Mouse (Mus musculus) kidney, embryonic 14.5 days (tissue): ENCODE data around the gene Abr. TPM values are rescaled to one million over a fixed set of nuclear protein-coding genes. Genes with fewer than 3 reads are reported as not detected.

Source experiments
- ATAC-seq: fragments of 200-750 bp; cut with Nextera tagmentation; 2 replicates; pipeline ENCODE4 v1.8.0; 2017; ENCODE audit warnings: moderate number of reproducible peaks, mild to moderate bottlenecking, moderate TSS enrichment, moderate library complexity; ENCODE audit not compliant: low FRiP score, low TSS enrichment
- H3K27ac ChIP-seq: fragments of 300-500 bp; sonication (generic); 2 replicates; pipeline ENCODE4 v1.5.1; 2014; ENCODE audit warnings: low read depth, mild to moderate bottlenecking, low read length, moderate library complexity, mixed read lengths
- H3K27me3 ChIP-seq: fragments of 300-500 bp; sonication (generic); 2 replicates; pipeline ENCODE4 v1.6.1; 2014; ENCODE audit warnings: mild to moderate bottlenecking, low read length; ENCODE audit not compliant: control insufficient read depth, insufficient read depth
- H3K36me3 ChIP-seq: fragments of 300-500 bp; sonication (generic); 2 replicates; pipeline ENCODE4 v1.6.1; 2014; ENCODE audit warnings: low read length, mixed read lengths; ENCODE audit not compliant: control insufficient read depth, insufficient read depth
- H3K4me1 ChIP-seq: fragments of 300-500 bp; sonication (generic); 2 replicates; pipeline ENCODE4 v1.6.1; 2014; ENCODE audit warnings: low read length, mixed read lengths; ENCODE audit not compliant: control insufficient read depth, insufficient read depth
- H3K4me2 ChIP-seq: fragments of 300-500 bp; sonication (generic); replicated peaks from 2 replicates; pipeline ENCODE4 v1.6.1; 2014; ENCODE audit warnings: low read depth, mild to moderate bottlenecking, low read length
- H3K4me3 ChIP-seq: fragments of 300-500 bp; sonication (generic); 2 replicates; pipeline ENCODE4 v1.5.1; 2014; ENCODE audit warnings: mild to moderate bottlenecking, low read length
- H3K9ac ChIP-seq: fragments of 300-500 bp; sonication (generic); 2 replicates; pipeline ENCODE4 v1.6.1; 2014; ENCODE audit warnings: low read depth, mild to moderate bottlenecking, low read length, moderate library complexity
- H3K9me3 ChIP-seq: fragments of 300-500 bp; sonication (generic); 2 replicates; pipeline ENCODE4 v1.6.1; 2016; ENCODE audit warnings: low read length; ENCODE audit not compliant: control insufficient read depth
- WGBS: fragments of 180-500 bp; shearing (Covaris S2); extraction: QIAGEN DNeasy Blood & Tissue Kit; methylation state at CpG from one replicate; pipeline ENCODE4 v1.1.7; 2014; 5-methylcytosine and 5-hydroxymethylcytosine counted together
- polyA plus RNA-seq: library from polyadenylated mRNA; unstranded; fragments of >200 nt; fragmentation: Nextera tagmentation; extraction: Ambion mirVana; gene quantifications from 2 replicates; pipeline ENCODE4 v1.2.1, GENCODE M21; 2014

Gene Abr
- polyA plus RNA-seq, 1 experiment from 2014 or later: 57.7 TPM

DNA sequence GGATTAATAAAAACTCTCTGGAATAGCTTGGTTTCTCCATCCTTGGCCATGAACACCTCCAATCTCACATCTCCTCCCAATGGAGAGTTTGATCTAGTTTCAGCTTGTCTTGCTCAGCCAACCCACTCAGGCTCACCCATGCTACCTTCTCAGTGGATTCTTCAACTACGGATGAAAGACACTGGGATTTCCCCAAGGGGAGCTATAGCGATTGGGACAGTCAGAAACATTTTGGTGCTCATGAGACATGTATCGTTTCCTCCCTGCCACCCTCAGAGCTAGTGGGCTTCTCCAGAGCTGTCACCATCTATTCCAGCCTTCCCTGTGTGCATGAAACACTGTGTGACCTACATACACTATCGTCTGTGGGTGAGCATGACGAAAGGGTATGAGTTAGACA, 160.4 kb downstream of the Abr start:
- WGBS: 84% methylated on average over 5 of the region's 5 CpGs
- H3K4me3 ChIP-seq: no peak overlapping the region
- no peak overlapping the region for H3K4me2 ChIP-seq
- no peak for ATAC-seq
- no peak overlapping the region for H3K27ac ChIP-seq
- H3K27me3 ChIP-seq: no peaks in the 10 kb centered on the region
- H3K4me1 ChIP-seq: peaks cover 9% of the 10 kb centered on the region
- no peak overlapping the region for H3K9ac ChIP-seq
- H3K36me3 ChIP-seq: peaks cover 39% of the 10 kb centered on the region
- H3K9me3 ChIP-seq: no peaks in the 10 kb centered on the region

GRCm38 (mm10) chr11:76461201-76461600, 160.9 kb downstream of the Abr start:
- Histone ChIP-seq H3K9me3 (no peaks in the 10 kb centered on the region), H3K9ac (no peak overlapping the region), H3K27me3 (no peaks in the 10 kb centered on the region), H3K4me1 (peaks cover 5% of the 10 kb centered on the region; the same call in 1 of the 2 replicates), H3K27ac (no peak overlapping the region), H3K36me3 (peaks cover 39% of the 10 kb centered on the region), H3K4me3 (no peak overlapping the region), H3K4me2 (no peak overlapping the region)
- ATAC-seq: no peak
- WGBS: 48% methylated on average over 6 of the region's 6 CpGs

- no peak for ATAC-seq
- 77% methylated on average over 3 of the region's 3 CpGs for WGBS
- H3K9ac ChIP-seq: no peak overlapping the region
Observed at GRCm38 (mm10) chr11:76459489-76459888, 162.6 kb downstream of the Abr start.

DNA sequence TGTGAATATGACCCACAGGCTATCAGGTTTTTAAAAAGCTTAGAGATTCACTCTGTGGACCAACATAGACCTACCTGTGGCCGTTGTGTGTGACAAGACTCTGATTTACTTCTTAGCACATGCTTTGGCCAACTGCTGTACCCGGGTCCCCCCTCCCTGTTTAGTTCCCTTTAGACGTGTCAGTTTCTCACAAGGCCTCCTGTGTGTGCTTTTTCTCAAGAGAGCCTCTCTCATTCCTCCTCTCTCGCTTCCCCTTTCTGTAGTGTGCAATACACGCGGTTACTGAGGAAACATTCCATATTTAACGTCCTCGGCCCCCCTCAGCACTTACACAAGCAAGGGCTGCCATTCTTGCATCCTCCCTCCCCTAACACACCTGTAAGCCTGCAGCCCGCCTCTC, 163.4 kb downstream of the Abr start:
- Histone ChIP-seq H3K4me3 (no peak overlapping the region), H3K27ac (no peak overlapping the region), H3K4me1 (no peaks in the 10 kb centered on the region; the same call in 1 of the 2 replicates), H3K4me2 (no peak overlapping the region), H3K9me3 (no peaks in the 10 kb centered on the region), H3K27me3 (no peaks in the 10 kb centered on the region), H3K36me3 (peaks cover 64% of the 10 kb centered on the region), H3K9ac (no peak overlapping the region)
- no peak for ATAC-seq
- 82% methylated on average over 9 of the region's 9 CpGs for WGBS

More at GRCm38 (mm10) chr11:76459489-76459888, 162.6 kb downstream of the Abr start:
- Histone ChIP-seq H3K36me3 (peaks cover 56% of the 10 kb centered on the region), H3K4me3 (no peak overlapping the region), H3K27me3 (no peaks in the 10 kb centered on the region), H3K27ac (no peak overlapping the region), H3K4me2 (no peak overlapping the region), H3K9me3 (no peaks in the 10 kb centered on the region), H3K4me1 (no peaks in the 10 kb centered on the region; the same call in 1 of the 2 replicates)

- Histone ChIP-seq H3K9ac (no peak overlapping the region), H3K36me3 (peaks cover 60% of the 10 kb centered on the region), H3K4me1 (no peaks in the 10 kb centered on the region; the same call in 1 of the 2 replicates), H3K9me3 (no peaks in the 10 kb centered on the region), H3K4me3 (no peak overlapping the region), H3K4me2 (no peak overlapping the region), H3K27me3 (no peaks in the 10 kb centered on the region), H3K27ac (no peak overlapping the region)
- peak; percentile 42; the same call in 1 of the 2 replicates for ATAC-seq
- WGBS: 68% methylated on average over 10 of the region's 10 CpGs
Observed at GRCm38 (mm10) chr11:76456897-76457296, 165.2 kb downstream of the Abr start.

GRCm38 (mm10) chr11:76456233-76456632, 165.9 kb downstream of the Abr start:
- 22% methylated on average over 6 of the region's 6 CpGs for WGBS
- ATAC-seq: peak; percentile 71; the same call in 1 of the 2 replicates

DNA sequence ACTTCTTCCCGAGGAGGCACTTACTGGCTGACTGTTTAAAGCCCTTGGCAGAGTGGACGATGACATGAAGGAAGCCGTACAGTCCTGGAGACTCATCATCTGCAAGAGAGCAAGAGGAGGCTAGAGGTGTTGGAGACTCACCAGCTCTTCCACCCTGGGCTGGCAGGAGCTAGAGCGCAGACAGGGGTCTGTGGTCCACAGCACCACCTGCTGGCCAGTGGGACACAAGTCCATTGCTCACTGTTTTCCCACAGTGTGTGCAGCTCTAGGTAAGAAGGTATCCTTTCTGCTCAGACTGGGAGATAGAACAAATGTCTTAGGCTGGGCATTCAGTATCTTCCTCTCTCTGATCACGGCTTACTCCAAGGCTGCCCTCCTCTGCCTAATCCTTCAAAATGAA, 167.6 kb downstream of the Abr start:
- no peaks in the 10 kb centered on the region for H3K27me3 ChIP-seq
- no peak overlapping the region for H3K9ac ChIP-seq
- H3K4me1 ChIP-seq: peaks cover 7% of the 10 kb centered on the region; the same call in 1 of the 2 replicates
- H3K4me3 ChIP-seq: no peak overlapping the region
- ATAC-seq: peak; percentile 61
- no peaks in the 10 kb centered on the region for H3K9me3 ChIP-seq
- WGBS: 64% methylated on average over 5 of the region's 5 CpGs
- H3K36me3 ChIP-seq: peaks cover 56% of the 10 kb centered on the region
- H3K4me2 ChIP-seq: no peak overlapping the region
- no peak overlapping the region for H3K27ac ChIP-seq

More at GRCm38 (mm10) chr11:76456233-76456632, 165.9 kb downstream of the Abr start:
- no peaks in the 10 kb centered on the region for H3K27me3 ChIP-seq
- H3K9ac ChIP-seq: no peak overlapping the region
- no peak overlapping the region for H3K4me2 ChIP-seq
- no peak overlapping the region for H3K27ac ChIP-seq
- peaks cover 60% of the 10 kb centered on the region for H3K36me3 ChIP-seq
- no peak overlapping the region for H3K4me3 ChIP-seq
- no peaks in the 10 kb centered on the region for H3K9me3 ChIP-seq
- no peaks in the 10 kb centered on the region; the same call in 1 of the 2 replicates for H3K4me1 ChIP-seq

DNA sequence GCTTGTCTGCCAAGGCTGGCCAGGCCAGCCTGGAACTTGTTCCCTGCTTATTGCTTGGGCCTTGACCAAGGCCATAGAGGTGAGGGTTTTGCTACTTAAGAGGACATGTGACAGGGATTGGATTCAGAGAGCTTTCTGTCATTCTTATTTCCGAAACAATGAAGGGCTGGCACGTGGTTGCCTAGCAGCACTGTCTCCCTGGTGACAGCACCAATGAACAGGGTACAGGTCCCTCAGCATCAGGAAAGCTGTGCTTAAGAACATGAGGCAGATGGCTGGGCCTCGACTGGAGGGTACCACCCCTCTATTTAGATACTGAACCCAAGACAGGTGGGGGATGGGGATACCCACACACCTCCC, 171.9 kb downstream of the Abr start:
- Histone ChIP-seq H3K36me3 (peaks cover 47% of the 10 kb centered on the region), H3K4me2 (no peak overlapping the region), H3K9ac (peak overlapping the region; percentile 31; the same call in 1 of the 2 replicates), H3K4me3 (no peak overlapping the region), H3K27me3 (no peaks in the 10 kb centered on the region), H3K27ac (peak overlapping the region; percentile 66; the same call in 1 of the 2 replicates), H3K9me3 (no peaks in the 10 kb centered on the region), H3K4me1 (peaks cover 16% of the 10 kb centered on the region)
- no peak for ATAC-seq
- WGBS: 40% methylated on average over 3 of the region's 3 CpGs

- peaks cover 42% of the 10 kb centered on the region for H3K36me3 ChIP-seq
- peaks cover 16% of the 10 kb centered on the region for H3K4me1 ChIP-seq
- no peaks in the 10 kb centered on the region for H3K27me3 ChIP-seq
- no peaks in the 10 kb centered on the region for H3K9me3 ChIP-seq
- 17% methylated on average over 15 of the region's 15 CpGs for WGBS
- peak overlapping the region; percentile 66; the same call in 1 of the 2 replicates for H3K27ac ChIP-seq
- peak overlapping the region; percentile 31; the same call in 1 of the 2 replicates for H3K9ac ChIP-seq
- H3K4me2 ChIP-seq: no peak overlapping the region
- peak; percentile 62 for ATAC-seq
- no peak overlapping the region for H3K4me3 ChIP-seq
Observed at GRCm38 (mm10) chr11:76449520-76450201, 172.5 kb downstream of the Abr start.
